Mouse (Mus musculus): ENCODE measurements around the gene Oas1d. TPM values are rescaled to one million over a fixed set of nuclear protein-coding genes. Genes with fewer than 3 reads are reported as not detected.
"Not testable (repeated sequence)": the region's sequence is repeated elsewhere in the genome, so short reads cannot be mapped to it uniquely, and the experiment has no call there.

Oas1d gene
- total RNA-seq, 1 experiment from 2014 or later, result not detected

DNA sequence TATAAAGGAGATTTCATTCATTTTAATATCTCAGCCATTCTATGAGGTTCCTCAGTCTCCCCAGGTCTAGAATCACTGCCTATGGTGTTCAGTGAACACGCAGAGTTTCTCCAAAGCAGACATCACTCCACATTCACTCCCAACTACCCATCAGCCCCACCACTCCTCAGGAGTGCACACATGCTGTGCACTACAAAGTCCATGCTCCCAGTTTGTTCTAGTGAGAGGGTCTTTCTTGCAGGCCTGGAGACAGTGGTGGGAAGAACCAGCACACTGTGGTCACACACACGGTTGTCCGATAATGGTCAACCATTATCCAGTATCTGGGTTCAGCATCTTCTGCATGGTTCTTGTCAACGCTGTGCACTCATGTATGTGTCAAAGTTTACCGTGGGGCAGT, 12.3 kb upstream of the Oas1d start:
- DNase-seq, result no peak

DNA sequence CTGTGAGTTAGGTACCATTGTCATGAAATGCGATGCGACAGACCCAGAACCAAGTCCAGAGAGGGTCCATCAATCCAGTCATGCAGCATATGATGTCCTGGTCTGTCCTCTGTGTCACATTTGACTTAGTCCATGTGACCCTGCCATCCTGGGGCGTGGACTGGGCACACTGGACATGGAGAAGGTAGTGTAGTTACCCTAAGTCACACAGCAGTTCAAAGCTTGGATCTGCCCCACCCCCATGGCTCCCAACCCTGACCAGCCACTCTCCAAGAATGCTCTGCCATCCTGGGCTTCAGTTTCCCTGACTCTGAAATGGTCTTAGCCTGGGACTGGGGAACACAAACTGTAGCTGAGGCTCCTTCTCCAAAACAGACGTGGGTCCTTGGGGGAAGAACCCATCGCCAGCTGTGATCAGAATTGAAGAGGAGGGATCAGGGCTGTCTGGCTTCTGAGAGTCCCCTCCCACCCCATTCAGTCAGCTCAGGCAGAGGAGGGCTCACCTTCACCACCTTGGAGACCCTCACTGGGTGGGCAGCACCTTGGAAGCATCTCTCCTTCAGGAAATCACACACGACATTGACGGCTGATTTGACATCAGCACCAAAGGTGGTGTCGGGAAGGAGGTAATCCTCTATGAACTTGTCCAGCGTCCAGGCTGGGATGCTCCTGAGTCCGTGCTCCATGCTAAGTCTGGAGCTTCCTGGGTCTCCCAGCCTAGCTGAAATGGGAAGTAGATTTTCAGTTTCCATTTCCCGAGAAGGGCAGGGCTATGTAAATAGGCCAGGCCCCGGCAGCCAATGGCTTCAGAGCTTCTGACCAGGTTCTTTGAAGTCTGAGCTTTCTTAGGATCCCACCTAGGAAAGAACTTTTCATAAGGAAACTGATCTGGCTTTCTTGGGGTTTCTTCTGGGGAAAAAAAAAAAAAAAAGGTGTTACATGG, 7.3 kb upstream of the Oas1d start, which contains the start of gene Oas1a:
Oas1a (minus strand) TSS at position 731 of the 943 bp plus-strand sequence.
- not testable (repeated sequence) for DNase-seq

DNA sequence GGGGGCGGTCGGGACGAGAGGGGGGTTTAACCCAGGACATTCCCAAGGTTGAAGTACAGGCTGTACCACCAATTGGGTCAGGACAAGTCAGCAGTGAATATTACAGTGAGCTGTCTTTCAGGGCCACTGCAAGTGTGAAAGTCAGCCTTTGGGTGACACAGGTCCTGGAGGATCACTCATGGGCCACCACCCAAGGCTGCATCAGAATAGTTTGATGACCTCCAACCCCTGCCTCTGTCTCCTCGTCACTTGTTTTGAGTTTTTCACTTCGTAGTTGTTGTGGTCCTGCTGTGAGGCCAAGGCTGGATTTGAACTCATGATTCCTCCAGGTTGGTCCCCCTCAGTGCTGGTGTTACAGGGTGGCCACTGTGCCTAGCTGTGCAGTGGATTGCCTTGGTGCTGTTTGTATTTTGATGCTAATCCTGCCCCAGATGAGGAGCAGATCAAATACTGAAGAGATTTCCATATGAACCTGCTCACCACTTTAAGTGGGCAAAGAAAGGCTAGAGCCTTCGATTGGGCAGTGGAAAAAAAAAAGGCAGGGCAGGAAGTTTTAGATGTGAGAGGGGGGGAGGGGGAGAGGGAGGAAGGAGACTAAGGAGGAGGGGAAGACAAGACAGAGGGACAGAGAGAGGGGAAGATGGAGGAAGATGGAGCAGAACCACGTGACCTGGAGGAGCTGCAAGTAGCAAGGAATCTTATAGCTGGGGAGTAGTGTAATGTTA, 6.0 kb upstream of the Oas1d start:
- DNase-seq, result no peak

DNA sequence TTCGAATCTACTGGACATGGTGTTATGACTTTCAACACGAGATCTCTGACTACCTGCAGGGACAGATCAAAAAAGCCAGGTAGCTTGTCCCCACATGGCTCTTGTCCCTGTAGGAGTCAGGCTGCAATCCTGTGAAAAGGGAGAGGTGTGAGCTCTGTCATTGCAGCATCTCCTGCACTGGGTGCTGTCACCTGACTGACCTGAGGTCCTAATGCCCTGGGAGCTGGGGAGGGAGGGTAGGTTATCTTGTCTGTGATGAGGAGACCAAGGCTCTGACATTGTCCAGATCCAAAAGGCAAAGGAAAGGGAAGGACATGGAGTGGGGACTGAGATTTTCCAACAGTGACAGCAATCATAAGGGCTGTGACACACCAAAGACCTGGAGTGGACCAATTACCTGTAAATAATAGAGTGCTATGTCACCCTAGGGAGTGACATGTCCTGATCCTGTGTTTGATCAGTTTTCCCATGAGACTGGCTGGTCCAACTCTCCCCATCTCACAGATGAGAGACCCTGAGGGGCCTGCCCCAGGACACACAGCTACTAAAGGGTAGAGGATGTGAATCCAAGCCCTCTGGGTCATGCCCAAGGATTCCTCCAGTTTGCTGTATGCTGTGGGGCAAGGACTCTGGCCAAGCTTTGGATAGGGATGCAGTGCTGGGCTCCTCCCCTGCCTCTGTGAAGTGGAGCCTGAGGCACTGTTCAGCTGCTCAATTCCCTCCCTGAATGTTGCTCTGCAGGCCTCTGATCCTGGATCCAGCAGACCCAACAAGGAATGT, 5.0 kb downstream of the Oas1d start:
- DNase-seq, result not testable (repeated sequence)

DNA sequence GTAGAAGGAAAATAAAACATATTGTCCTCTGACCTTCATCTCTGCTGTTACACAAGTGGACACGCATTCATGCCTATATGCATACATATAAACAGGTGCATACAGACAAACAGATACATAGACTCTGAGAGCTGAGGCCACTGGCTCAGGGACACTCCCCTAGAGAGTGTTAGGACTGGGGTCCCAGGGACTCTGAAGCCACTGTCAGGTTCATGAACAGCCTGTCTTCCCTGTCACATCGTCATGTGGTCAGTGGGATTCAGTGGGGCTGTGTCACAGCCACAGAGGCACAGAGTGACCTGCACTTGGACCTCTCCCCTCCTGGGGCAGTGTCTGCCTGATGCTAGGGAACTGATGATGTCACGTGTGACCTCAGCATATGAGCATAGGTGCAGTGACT, 6.0 kb downstream of the Oas1d start:
- no peak for DNase-seq

DNA sequence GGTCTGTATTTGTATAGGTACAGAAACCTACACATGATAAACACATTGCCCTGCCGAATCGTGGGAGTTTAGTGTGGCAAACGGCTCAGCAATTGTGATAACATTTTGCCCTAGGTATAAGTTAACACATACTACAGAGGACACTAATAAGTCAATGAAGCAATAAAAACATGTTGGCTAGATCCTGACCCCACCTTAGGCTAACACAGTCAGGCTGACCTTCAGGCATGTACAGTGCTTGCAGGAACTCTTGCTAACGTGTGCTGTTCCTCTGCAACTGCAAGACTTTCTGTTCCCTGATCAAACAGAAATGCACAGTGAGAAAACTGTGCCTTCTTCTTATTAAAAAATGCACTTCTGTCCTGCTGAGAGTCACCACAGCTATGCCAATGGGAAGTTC, 9.6 kb downstream of the Oas1d start:
- no peak for DNase-seq

DNA sequence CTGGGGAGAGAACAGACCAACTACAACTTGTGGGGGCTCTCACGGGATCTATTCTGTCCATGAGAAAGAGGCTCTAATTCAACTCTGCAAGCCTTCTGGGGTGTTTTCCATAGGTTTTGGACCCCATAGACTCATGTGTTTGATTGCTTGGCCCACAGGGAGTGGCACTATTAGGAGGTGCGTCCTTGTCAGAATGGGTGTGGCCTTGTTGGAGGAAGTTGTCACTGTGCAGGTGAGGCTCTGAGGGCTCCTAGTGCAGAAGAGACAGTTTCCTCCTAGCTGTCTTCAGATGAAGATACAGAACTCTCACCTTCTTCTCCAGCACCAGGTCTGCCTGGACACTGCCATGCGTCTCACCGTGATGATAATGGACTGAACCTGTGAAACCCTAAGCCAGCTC, 10.2 kb downstream of the Oas1d start:
- not testable (repeated sequence) for DNase-seq

DNA sequence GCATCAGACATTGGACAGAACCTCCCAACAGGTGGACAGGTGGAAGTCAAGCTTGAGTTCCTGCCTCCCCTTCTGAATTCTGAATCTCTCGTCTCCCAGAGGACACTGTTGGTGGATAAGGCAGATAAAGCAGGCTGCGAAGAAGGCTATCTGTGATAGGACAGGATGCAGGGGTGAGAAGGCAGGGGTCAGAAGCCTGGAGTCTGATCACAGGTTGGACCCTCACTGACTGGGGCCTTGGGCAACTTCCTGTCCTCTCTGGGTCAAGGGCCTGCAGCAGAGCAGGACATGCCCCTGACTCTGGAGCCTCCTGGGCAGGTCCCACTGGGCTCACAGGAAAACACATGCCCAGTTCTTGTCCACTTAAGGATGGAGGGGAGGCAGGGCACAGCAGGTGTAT, 12.0 kb downstream of the Oas1d start:
- not testable (repeated sequence) for DNase-seq

DNA sequence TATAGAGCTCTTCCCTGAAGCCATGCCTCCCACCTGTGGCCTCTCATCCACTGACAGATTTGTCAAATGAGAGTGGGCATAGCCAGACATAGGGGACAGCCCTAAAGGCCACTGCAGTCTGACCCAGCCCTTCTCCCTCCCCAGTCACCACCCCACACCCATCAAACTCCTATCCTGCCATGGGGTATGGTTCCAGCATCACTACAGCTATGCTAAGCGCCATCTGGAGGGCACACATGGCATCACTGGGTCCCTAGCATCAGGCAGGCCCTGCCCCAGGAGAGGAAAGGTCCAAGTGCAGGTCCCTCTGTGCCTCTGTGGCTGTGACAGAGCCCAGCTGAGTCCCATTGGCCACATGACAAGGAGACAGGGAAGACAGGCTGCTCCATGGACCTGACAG, 12.7 kb downstream of the Oas1d start:
- no peak for DNase-seq

DNA sequence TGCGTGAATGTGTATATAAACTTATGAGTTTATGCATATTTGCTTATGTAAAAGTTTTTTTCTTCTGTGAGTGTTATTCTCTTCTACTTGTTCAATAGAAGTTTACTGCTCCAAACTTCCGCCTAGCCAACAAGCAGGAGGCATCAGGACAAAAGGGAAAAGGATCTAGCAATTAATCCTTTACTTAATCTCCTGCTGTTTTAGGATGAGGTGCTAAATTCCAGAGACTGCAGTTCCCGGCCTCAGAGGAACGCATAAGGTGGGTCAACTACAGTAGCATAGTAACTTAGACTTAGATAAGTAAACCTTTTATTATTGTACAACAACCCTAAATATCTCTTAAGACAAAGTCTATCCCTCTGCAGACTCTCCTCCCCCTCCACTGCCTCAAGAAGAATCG, 19.6 kb downstream of the Oas1d start:
- no peak for DNase-seq

DNA sequence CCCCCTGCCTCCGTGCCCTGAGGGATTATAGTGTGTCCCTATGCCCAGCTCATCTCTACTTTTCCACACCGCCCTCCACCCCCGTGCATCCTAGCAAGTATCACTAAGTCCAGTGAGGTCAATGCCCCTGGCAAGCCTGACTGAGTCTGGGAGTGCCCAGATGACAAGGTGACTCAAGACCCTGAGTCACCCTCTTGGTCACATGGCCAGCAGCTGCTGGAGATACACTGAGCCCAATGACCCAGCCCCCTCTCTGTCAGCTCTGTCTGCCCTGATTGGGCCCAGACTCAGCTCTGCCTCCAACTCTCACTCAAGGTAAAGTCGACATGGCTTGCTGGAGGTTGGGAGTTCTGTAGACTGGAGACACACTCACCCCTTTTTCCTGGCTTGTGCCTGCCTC, 23.5 kb downstream of the Oas1d start:
- peak; percentile 62 for DNase-seq

DNA sequence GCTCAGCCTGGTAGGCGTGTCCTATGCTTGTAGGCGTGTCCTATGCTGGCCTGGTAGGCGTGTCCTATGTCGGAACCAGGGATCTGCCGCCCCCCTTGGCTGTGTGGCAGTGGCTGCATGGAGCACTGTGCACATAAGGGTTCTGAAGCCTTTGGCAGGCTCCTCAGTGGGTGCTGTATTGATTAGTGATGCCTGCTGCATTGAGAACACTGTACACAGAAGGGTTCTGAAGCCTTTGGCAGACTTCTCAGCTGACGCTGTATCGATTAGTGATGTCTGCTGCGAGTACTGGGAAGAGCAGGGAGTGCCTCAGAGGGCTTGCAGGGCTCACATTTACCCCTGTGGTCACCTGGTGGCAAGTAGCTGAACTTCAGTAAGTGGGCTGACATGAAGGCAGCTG, 24.2 kb downstream of the Oas1d start:
- no peak for DNase-seq

DNA sequence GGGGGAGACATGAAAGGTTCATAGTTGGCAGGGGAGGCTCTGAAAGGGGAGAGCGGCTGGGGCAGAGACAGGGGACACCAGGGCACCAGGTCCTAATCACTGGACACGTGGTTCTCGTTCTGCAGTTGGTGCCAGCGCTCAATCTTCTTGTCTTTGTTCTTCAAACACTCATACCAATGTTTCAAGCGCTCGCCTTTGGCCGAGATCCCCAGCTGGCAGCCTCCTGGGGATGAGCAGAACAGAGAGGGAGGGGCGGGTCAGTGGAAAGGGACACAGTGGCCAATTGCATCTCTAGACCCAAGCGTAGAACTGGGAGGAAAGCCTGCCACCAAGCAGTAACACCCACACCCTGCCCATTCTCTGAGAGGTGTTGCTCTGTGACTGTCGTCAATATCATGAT, 27.7 kb downstream of the Oas1d start:
- DNase-seq, result no peak

DNA sequence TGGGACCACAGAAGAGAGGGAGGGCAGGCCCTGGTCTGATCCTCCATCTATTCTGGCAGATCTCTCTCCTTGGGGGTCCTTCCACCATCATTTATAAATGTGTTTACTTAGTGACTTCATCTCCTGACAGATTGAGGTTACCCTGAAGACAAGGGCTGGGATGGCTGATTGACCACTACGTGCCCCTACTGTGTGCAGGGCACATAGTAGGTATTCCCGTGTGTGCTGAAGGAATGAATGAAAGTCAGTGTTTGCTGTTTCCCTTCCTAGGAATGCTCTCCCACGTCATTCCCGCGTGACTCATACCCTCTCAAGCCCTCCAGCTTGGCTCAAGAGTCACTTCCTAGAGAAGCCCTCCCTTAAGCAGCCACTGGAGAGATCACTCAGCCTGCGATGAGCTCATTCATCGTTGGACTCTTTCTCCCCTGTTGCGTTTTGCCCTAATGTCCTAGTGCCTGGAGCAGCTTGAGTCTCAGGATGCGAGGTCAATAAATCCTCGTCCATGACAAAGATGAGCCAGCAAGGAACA, 38.0 kb downstream of the Oas1d start:
- DNase-seq, result no peak

DNA sequence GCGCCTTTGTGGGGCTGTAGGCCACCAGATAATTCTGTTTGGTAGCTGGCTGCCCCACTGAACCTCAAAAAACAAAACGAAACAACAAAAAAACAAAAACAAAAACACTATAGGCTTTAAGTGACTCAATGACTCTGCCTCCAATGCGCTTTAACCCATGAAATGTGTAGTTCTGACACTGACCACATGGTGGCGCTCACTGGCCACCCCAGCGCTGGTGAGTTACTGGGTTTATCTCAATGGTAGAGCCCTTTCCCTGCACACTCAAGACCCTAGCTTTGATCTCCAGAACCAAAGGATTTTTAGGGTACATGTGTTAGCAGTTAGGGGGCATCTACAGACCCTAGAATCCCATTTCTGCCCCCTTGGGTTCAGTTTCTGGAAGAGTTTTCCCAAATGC, 39.6 kb downstream of the Oas1d start:
- DNase-seq, result peak; percentile 31

DNA sequence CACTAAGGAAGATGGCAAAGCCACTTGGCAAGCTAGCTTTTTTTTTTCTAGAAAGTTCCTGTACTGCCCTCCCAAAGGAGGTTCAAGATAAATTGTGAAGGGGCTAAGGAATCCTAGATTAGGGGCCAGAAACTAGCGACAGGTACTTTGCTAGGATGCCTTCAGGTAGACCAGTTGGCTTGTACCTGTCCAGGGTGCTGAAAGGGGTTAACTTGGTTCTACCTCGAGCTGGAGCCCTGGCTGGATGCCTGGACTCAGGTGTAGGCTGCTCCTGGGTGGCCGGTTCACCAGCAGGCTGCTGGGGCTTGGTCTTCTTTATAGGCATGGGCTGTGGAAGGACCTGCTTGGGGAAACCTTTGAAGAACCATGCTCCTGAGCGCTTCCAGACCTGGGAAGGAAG, 46.7 kb downstream of the Oas1d start:
- DNase-seq, result no peak

DNA sequence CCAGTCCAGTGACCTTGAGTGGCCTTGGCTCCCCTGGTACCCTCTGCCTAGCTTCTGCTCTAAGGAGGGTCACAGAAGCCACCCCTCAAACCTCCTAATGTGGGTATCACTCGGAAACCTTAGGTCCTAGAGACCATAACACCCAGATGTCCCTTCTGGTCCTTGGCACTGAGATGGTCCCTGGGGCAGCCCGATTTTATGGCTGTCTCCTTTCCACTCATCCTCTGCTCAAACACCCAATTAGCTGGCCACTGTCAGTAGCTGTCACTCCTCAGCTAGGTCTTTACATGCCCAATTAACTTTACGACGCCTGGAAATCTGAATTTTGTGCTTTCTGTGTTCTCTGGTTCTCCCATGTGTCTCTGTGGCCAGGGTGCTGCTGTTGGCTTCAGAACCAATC, 51.8 kb downstream of the Oas1d start:
- DNase-seq, result no peak

DNA sequence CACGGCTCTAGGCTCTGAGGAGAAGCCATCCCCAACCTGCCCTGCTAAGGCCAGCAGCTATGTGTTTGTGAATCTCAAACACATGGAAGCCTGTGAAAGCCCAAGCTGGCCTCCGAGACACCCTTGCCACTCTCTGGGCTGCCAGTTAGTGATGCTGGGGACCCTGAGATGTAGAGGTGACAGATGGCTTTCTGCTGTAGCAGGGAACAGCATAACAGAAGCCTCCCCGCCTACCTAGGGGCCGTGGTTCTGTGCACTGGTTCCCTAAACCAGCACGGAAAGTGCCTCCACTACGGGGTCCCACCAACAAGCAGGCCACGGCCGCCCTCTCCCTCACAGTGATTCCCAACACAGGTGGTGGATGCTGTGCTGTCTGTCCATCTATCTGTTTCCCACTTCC, 52.6 kb downstream of the Oas1d start:
- no peak for DNase-seq

DNA sequence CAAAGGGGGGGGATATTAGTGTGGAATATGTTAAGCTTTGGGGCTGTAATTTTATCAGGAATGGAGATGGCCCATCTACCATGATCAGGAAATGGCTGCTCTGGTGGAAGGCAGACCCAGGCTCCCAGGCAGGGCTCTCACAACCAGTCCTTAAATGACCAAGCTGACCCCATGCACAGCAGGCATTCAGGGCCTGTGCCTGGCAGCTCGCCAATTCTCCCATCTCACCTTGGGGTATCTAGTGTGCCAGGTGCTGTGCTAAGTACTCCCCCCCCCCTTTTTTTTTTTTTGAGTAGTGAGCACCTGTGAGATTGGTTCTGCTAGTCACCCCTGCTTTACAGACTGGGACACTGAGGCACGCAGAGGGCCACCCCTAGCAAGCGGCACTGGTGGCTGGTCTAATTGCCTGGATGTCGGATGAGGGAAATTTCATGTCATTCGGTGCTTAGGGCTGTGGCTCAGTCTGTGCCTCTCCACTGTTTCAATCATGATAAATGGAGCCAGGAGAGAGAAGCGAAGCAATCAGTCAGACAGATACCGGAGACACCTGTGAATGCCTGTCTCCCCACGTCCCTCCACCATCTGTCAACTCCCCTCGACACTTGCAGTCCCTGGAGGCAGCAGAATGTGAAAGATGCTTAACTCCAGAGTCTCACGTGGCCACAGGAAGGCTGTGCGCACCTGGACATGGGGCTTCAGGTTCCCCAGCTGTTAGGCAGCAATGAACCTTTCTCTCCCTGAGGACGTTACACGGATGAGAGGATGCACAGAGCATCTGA, 53.2 kb downstream of the Oas1d start:
- no peak for DNase-seq

DNA sequence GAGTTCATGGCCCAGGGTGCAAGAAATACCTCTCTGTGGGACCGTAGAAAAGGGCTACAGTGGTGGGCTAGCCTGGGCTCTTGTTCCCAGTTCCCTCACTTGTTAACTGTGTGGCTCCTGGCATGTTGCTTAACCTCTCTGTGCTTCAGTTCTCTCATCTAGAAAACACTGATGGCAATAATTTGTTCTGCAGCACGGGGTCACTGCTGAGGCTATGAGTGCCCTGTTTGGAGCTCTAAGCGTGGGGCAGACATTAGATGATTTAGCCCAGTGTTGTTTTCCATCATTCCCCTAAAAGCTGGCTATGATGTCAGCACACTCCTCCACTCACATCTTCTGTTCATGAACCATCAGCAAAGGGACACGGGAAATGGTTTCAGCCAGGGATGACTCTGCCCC, 53.8 kb downstream of the Oas1d start:
- DNase-seq, result no peak

DNA sequence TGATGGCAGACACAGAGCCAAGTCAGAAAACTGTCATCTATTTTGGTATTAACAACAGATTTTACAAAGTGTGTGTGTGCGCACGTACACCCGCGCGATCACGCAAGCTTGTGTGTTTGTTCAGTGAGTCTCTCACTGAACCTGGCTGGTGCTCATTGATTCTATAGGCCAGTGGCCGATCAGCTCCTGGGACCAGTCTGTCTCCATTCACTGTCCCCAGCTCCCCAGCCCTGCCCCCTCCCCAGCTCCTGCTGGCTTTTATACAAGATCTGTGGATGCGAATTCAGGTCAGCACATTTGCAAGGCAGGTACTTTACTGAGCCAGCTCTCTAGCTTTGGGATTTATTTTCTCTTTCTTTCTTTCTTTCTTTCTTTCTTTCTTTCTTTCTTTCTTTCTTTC, 54.5 kb downstream of the Oas1d start:
- DNase-seq, result no peak

DNA sequence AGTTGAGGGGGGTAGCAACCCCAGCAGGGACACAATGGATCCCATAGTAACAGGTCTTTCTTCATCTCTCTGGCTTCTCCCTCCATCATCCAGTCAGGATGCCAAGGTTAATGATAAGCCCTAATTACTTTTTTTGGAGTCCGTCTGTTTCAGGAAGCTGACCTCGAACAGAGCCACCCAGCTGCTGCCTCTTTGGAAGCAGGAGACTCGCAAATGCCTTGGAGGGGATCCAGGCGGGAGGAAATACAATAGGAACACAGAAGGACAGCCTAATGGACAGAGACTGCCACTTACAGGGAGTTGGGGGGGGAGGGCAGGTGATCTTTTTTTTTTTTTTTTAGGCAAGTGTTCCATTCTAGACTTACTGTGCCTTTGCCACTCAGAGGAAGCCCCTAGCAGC, 55.4 kb downstream of the Oas1d start:
- DNase-seq, result peak; percentile 40

Data from adrenal gland, postnatal 25 days (tissue).